Mouse (Mus musculus) CH12.LX (cell line): ENCODE results near the gene Lcn3. TPM values are rescaled to one million over a fixed set of nuclear protein-coding genes. Genes with fewer than 3 reads are reported as not detected.

ENCODE experiments used
- DNase-seq: peaks from one replicate; pipeline ENCODE4 v3.0.0-alpha.2; 2013; ENCODE audit errors: extremely low read depth
- H3K27ac ChIP-seq: 2 replicates; pipeline ENCODE4 v1.5.1; 2012; ENCODE audit warnings: low read depth, mild to moderate bottlenecking, control low read depth, moderate library complexity; ENCODE audit not compliant: insufficient read depth
- H3K27me3 ChIP-seq: replicated peaks from 2 replicates; pipeline ENCODE3; 2012; ENCODE audit warnings: inconsistent platforms
- H3K36me3 ChIP-seq, 2 experiments: replicated peaks in 1 of 2; 2 replicates each; pipeline versions ENCODE3 to v1.6.1; 2012; ENCODE audit warnings: inconsistent platforms in 1 of 2, low read length in 1 of 2, mild to moderate bottlenecking in 1 of 2, mixed read lengths in 1 of 2, moderate library complexity in 1 of 2; ENCODE audit not compliant: control insufficient read depth in 1 of 2, insufficient read depth in 1 of 2
- H3K4me1 ChIP-seq, 2 experiments: 2 replicates each; pipeline ENCODE4 v1.6.1; 2012; ENCODE audit warnings: inconsistent platforms in 1 of 2, moderate library complexity in 1 of 2; ENCODE audit not compliant: insufficient read depth in 2 of 2, control insufficient read depth in 1 of 2
- H3K4me2 ChIP-seq: 2 replicates; pipeline ENCODE4 v1.6.1; 2012; ENCODE audit warnings: low read depth, mild to moderate bottlenecking, control low read depth; ENCODE audit not compliant: poor library complexity, insufficient read depth, severe bottlenecking
- H3K4me3 ChIP-seq, 3 experiments: fragments of 150-350 bp in 1 of 3; sonication (generic) in 1 of 3; replicated peaks in 1 of 3; 2 replicates each; pipeline versions ENCODE3 to v1.5.1; 2011 to 2012; ENCODE audit warnings: low read depth in 2 of 3, low read length in 2 of 3, mild to moderate bottlenecking in 2 of 3, moderate library complexity in 2 of 3, control low read depth in 1 of 3, improper control_type of control experiment in 1 of 3, inconsistent platforms in 1 of 3, mixed read lengths in 1 of 3; ENCODE audit not compliant: poor library complexity in 1 of 3
- H3K79me2 ChIP-seq: replicated peaks from 2 replicates; pipeline ENCODE4 v1.6.1; 2012; ENCODE audit warnings: mild to moderate bottlenecking, moderate library complexity; ENCODE audit not compliant: control insufficient read depth, poor library complexity, insufficient read depth, severe bottlenecking; ENCODE audit errors: extremely low read depth
- H3K9ac ChIP-seq: 2 replicates; pipeline ENCODE4 v1.6.1; 2012; ENCODE audit warnings: low read depth, mild to moderate bottlenecking, control low read depth, moderate library complexity; ENCODE audit not compliant: insufficient read depth
- H3K9me3 ChIP-seq: replicated peaks from 2 replicates; pipeline ENCODE3; 2012; ENCODE audit warnings: low read length, inconsistent platforms, mixed read lengths
- BHLHE40 ChIP-seq: IDR thresholded peaks from 2 replicates; pipeline ENCODE4 v1.6.1; 2011; ENCODE audit warnings: mild to moderate bottlenecking, low read depth, low read length, improper control_type of control experiment
- CHD1 ChIP-seq: IDR thresholded peaks from 2 replicates; pipeline ENCODE4 v1.6.1; 2012; ENCODE audit warnings: low read depth, low read length, improper control_type of control experiment, inconsistent platforms
- CHD2 ChIP-seq: IDR thresholded peaks from 2 replicates; pipeline ENCODE4 v1.6.1; 2011; ENCODE audit warnings: low read length, improper control_type of control experiment
- E2F4 ChIP-seq: IDR thresholded peaks from 2 replicates; pipeline ENCODE4 v1.6.1; 2011; ENCODE audit warnings: low read depth, low read length, improper control_type of control experiment; ENCODE audit not compliant: insufficient replicate concordance
- ELF1 ChIP-seq: IDR thresholded peaks from 2 replicates; pipeline ENCODE4 v1.6.1; 2014; ENCODE audit warnings: low read depth, mild to moderate bottlenecking, inconsistent platforms, low read length, improper control_type of control experiment
- IRF4 ChIP-seq: IDR thresholded peaks from 2 replicates; pipeline ENCODE4 v1.6.1; 2014; ENCODE audit warnings: low read depth, mild to moderate bottlenecking, inconsistent platforms, low read length, improper control_type of control experiment
- KAT2A ChIP-seq: IDR thresholded peaks from 2 replicates; pipeline ENCODE4 v1.6.1; 2012; ENCODE audit warnings: low read length, improper control_type of control experiment, inconsistent platforms; ENCODE audit not compliant: insufficient replicate concordance
- MAFK ChIP-seq: IDR thresholded peaks from 2 replicates; pipeline ENCODE4 v1.6.1; 2011; ENCODE audit warnings: low read length, improper control_type of control experiment; ENCODE audit not compliant: insufficient replicate concordance
- MAX ChIP-seq: IDR thresholded peaks from 2 replicates; pipeline ENCODE4 v1.6.1; 2011; ENCODE audit warnings: low read length, improper control_type of control experiment
- MXI1 ChIP-seq: IDR thresholded peaks from 2 replicates; pipeline ENCODE4 v1.6.1; 2011; ENCODE audit warnings: mild to moderate bottlenecking, low read depth, low read length, improper control_type of control experiment
- PAX5 ChIP-seq: IDR thresholded peaks from 2 replicates; pipeline ENCODE4 v1.6.1; 2012; ENCODE audit warnings: low read length, inconsistent platforms, mixed read lengths
- SIN3A ChIP-seq: IDR thresholded peaks from 2 replicates; pipeline ENCODE4 v1.6.1; 2012; ENCODE audit warnings: low read length, improper control_type of control experiment, inconsistent platforms
- SMC3 ChIP-seq: IDR thresholded peaks from 2 replicates; pipeline ENCODE4 v1.6.1; 2011; ENCODE audit warnings: low read depth, low read length, improper control_type of control experiment
- UBTF ChIP-seq: IDR thresholded peaks from 2 replicates; pipeline ENCODE4 v1.6.1; 2012; ENCODE audit warnings: low read depth, mild to moderate bottlenecking, inconsistent platforms, low read length, improper control_type of control experiment, moderate library complexity
- ZC3H11A ChIP-seq: IDR thresholded peaks from 2 replicates; pipeline ENCODE4 v1.6.1; 2012; ENCODE audit warnings: low read depth, mild to moderate bottlenecking, inconsistent platforms, low read length, improper control_type of control experiment
- ZKSCAN1 ChIP-seq: IDR thresholded peaks from 2 replicates; pipeline ENCODE4 v1.6.1; 2012; ENCODE audit warnings: low read depth, inconsistent platforms, low read length, improper control_type of control experiment, borderline replicate concordance
- dilution Hi-C: fragments of 300-500 bp; cut with MboI; formaldehyde crosslinking; loops from 2 replicates; pipeline ENCODE4 v1.14.3; 2020; ENCODE audit warnings: low sequenced_read_pairs; ENCODE audit not compliant: extremely low pct_unique_long_range_greater_than_20kb, extremely low pct_ligation_motif_present
- in situ Hi-C: fragments of 300-500 bp; cut with MboI; formaldehyde crosslinking; loops from 3 replicates; pipeline ENCODE4 v1.14.3; 2019; ENCODE audit warnings: low sequenced_read_pairs, low pct_ligation_motif_present, low pct_unique_long_range_greater_than_20kb, mixed read lengths
- polyA plus RNA-seq: library from polyadenylated mRNA; unstranded; fragments of >175 nt; gene quantifications from 2 replicates; pipeline ENCODE4 v1.2.1, GENCODE M21; 2012; ENCODE audit warnings: low read depth; ENCODE audit not compliant: insufficient read length
- total RNA-seq, 2 experiments: library from RNA; depleted of rRNA; stranded (reverse); fragments of 300-350 nt in 1 of 2; fragments of >200 nt in 1 of 2; gene quantifications; 2 replicates each; pipeline ENCODE4 v1.2.3; 2012 to 2014

Gene Lcn3
- total RNA-seq (2012; rRNA removed) (not detected in 2 replicates), total RNA-seq (2014; rRNA removed) (not detected in 2 replicates), polyA plus RNA-seq (not detected in 2 replicates)

DNA sequence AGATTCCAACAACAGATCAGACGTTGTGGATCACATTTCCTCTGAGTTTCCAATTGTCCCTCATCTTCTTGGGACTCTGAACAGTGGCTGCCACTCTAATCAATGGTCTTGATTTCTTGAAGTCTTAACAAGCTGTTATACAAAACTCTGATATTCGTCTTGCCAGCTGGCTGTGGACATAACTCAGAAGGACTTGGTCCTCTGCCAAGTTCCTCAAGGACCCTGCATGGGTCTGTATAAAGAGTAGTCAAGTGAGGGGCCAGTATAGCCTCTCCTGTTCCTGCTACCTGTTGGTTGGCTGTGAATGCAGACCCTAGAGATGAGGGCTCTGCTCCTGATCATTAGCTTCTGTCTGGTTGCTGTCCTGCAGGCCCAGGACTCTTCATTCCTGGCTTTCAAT lies at the start of gene Lcn3:
Gene Lcn3 (plus strand): TSS at position 301 of the 400 bp plus-strand sequence.
- Histone ChIP-seq H3K4me2 (no peak within 1 kb of the TSS), H3K9me3 (no peaks in the 10 kb centered on the region), H3K27ac (no peak within 1 kb of the TSS), H3K4me3 (no peak within 1 kb of the TSS), H3K36me3 (no peaks in the 10 kb centered on the region), H3K9ac (no peak within 1 kb of the TSS), H3K27me3 (peaks cover 74% of the 10 kb centered on the region), H3K4me1 (no peaks in the 10 kb centered on the region), H3K79me2 (no peaks in the 10 kb centered on the region)
- dilution Hi-C loops (no loop called here), in situ Hi-C loops (loop anchor here (5.0 kb wide), 1 partner anchor 52 kb away; the partner anchor contains the start of gene Glt6d1)
- TF ChIP-seq KAT2A (no peak), MXI1 (no peak), E2F4 (no peak), IRF4 (no peak), CHD2 (no peak)
- DNase-seq, result no peak

DNA sequence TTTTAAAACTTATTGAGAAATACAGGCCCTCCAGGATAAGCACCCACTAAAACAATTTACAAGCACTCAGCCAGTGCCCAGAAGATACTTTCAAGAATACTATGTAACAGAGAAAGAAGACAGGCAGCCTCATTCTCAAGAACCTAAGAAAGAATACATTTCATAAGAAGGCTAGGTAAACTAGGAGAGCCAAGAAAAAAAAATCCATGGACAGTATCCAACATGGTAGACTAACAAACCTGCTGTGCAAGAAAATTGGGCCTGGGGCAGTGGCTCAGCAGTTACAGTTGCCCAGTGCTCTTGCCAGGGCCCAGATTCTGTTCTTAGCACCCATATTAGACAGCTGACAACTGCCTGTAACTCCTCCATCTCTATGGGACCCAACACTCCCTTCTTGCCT lies 48.1 kb upstream of the Lcn3 start:
- Histone ChIP-seq H3K79me2 (no peaks in the 10 kb centered on the region), H3K27me3 (peaks cover 9% of the 10 kb centered on the region), H3K4me3 (no peak overlapping the region), H3K27ac (no peak overlapping the region), H3K4me1 (no peaks in the 10 kb centered on the region), H3K9ac (no peak overlapping the region), H3K36me3 (no peaks in the 10 kb centered on the region), H3K4me2 (no peak overlapping the region), H3K9me3 (peaks cover 3% of the 10 kb centered on the region)
- TF ChIP-seq MAFK (no peak), ZKSCAN1 (no peak), SMC3 (no peak), MAX (no peak), ELF1 (no peak), UBTF (no peak), ZC3H11A (no peak), SIN3A (no peak), BHLHE40 (no peak), PAX5 (no peak), CHD1 (no peak)
- in situ Hi-C loops (no loop called here), dilution Hi-C loops (no loop called here)
- no peak for DNase-seq
